Mouse (Mus musculus) intestine, embryonic 14.5 days (tissue): ENCODE results near the gene Pheta2. TPM values are rescaled to one million over a fixed set of nuclear protein-coding genes. Genes with fewer than 3 reads are reported as not detected.
"Not testable (repeated sequence)": the region's sequence is repeated elsewhere in the genome, so short reads cannot be mapped to it uniquely, and the experiment has no call there.

ENCODE experiments used
- ATAC-seq: fragments of 200-750 bp; cut with Nextera tagmentation; replicated peaks from 2 replicates; pipeline ENCODE4 v1.8.0; 2017; ENCODE audit warnings: low read depth, moderate number of reproducible peaks, moderate TSS enrichment, moderate library complexity; ENCODE audit not compliant: low FRiP score, low TSS enrichment
- DNase-seq: peaks from one replicate; pipeline ENCODE4 v3.0.0-alpha.2; 2018; ENCODE audit warnings: low spot score
- H3K27ac ChIP-seq: fragments of 300-500 bp; sonication (generic); 2 replicates; pipeline ENCODE4 v1.5.1; 2014; ENCODE audit warnings: low read depth, mild to moderate bottlenecking, control low read depth
- H3K27me3 ChIP-seq: fragments of 300-500 bp; sonication (generic); replicated peaks from 2 replicates; pipeline ENCODE4 v1.6.1; 2014; ENCODE audit warnings: low read length, control low read depth; ENCODE audit not compliant: control insufficient read depth, insufficient read depth
- H3K36me3 ChIP-seq: fragments of 300-500 bp; sonication (generic); 2 replicates; pipeline ENCODE4 v1.6.1; 2014; ENCODE audit warnings: low read length, control low read depth; ENCODE audit not compliant: control insufficient read depth, insufficient read depth
- H3K4me1 ChIP-seq: fragments of 300-500 bp; sonication (generic); replicated peaks from 2 replicates; pipeline ENCODE4 v1.6.1; 2014; ENCODE audit warnings: low read length, control low read depth, mixed read lengths; ENCODE audit not compliant: control insufficient read depth, insufficient read depth
- H3K4me2 ChIP-seq: fragments of 300-500 bp; sonication (generic); 2 replicates; pipeline ENCODE4 v1.6.1; 2014; ENCODE audit warnings: low read length
- H3K4me3 ChIP-seq: fragments of 300-500 bp; sonication (generic); 2 replicates; pipeline ENCODE4 v1.5.1; 2014; ENCODE audit warnings: low read depth, low read length, control low read depth, mixed read lengths
- H3K9ac ChIP-seq: fragments of 300-500 bp; sonication (generic); 2 replicates; pipeline ENCODE4 v1.6.1; 2014; ENCODE audit warnings: mild to moderate bottlenecking, low read length
- H3K9me3 ChIP-seq: fragments of 300-500 bp; sonication (generic); 2 replicates; pipeline ENCODE4 v1.6.1; 2016; ENCODE audit warnings: low read length, control low read depth; ENCODE audit not compliant: control insufficient read depth
- WGBS: fragments of 180-500 bp; shearing (Covaris S2); extraction: QIAGEN DNeasy Blood & Tissue Kit; methylation state at CpG from one replicate; pipeline ENCODE4 v1.1.7; 2014; 5-methylcytosine and 5-hydroxymethylcytosine counted together
- polyA plus RNA-seq: library from polyadenylated mRNA; unstranded; fragments of >200 nt; fragmentation: Nextera tagmentation; extraction: Ambion mirVana; gene quantifications from 2 replicates; pipeline ENCODE4 v1.2.1, GENCODE M21; 2014

Pheta2 gene
- polyA plus RNA-seq, 1 experiment from 2014 or later: 9.9 TPM

GRCm38 (mm10) chr15:82379511-82379870 is 40.7 kb downstream of the Pheta2 start:
- WGBS: 16% methylated on average over 7 of the region's 7 CpGs
- DNase-seq (no peak), ATAC-seq (peak; percentile 54)
- peak overlapping the region; percentile 87 for H3K27ac ChIP-seq
- H3K4me3 ChIP-seq: peak overlapping the region; percentile 49
- H3K36me3 ChIP-seq: no peaks in the 10 kb centered on the region
- peak overlapping the region; percentile 65 for H3K4me2 ChIP-seq
- H3K9ac ChIP-seq: peak overlapping the region; percentile 50
- H3K27me3 ChIP-seq: no peaks in the 10 kb centered on the region
- H3K4me1 ChIP-seq: peaks cover 23% of the 10 kb centered on the region; the same call in 1 of the 2 replicates
- no peaks in the 10 kb centered on the region for H3K9me3 ChIP-seq

- peaks cover 23% of the 10 kb centered on the region; the same call in 1 of the 2 replicates for H3K4me1 ChIP-seq
- no peaks in the 10 kb centered on the region for H3K9me3 ChIP-seq
- H3K9ac ChIP-seq: peak within 1 kb of the TSS; percentile 50
- ATAC-seq (peak; percentile 68), DNase-seq (peak; percentile 76)
- H3K27me3 ChIP-seq: no peaks in the 10 kb centered on the region
- under 1% methylated on average over 19 of the region's 24 CpGs for WGBS
- H3K4me3 ChIP-seq: peak within 1 kb of the TSS; percentile 49
- H3K36me3 ChIP-seq: no peaks in the 10 kb centered on the region
- H3K27ac ChIP-seq: peak within 1 kb of the TSS; percentile 87
- H3K4me2 ChIP-seq: peak within 1 kb of the TSS; percentile 65
Measured at GRCm38 (mm10) chr15:82379871-82380713, 41.4 kb downstream of the Pheta2 start, which contains the start of gene Cyp2d22. Gene Cyp2d22 (minus strand): TSS chr15:82380260.

GRCm38 (mm10) chr15:82380714-82381062 is 41.9 kb downstream of the Pheta2 start:
- Histone ChIP-seq H3K36me3 (no peaks in the 10 kb centered on the region), H3K4me2 (peak overlapping the region; percentile 65), H3K4me1 (peaks cover 23% of the 10 kb centered on the region; the same call in 1 of the 2 replicates), H3K27me3 (no peaks in the 10 kb centered on the region), H3K4me3 (peak overlapping the region; percentile 31), H3K27ac (peak overlapping the region; percentile 54; the same call in 1 of the 2 replicates), H3K9ac (0 out of 2 replicates have a peak overlapping the region, but pooled peaks have one; percentile 13), H3K9me3 (no peaks in the 10 kb centered on the region)
- ATAC-seq (peak; percentile 20; the same call in 1 of the 2 replicates), DNase-seq (peak; percentile 49)
- WGBS: 22% methylated on average over 7 of the region's 7 CpGs

DNA sequence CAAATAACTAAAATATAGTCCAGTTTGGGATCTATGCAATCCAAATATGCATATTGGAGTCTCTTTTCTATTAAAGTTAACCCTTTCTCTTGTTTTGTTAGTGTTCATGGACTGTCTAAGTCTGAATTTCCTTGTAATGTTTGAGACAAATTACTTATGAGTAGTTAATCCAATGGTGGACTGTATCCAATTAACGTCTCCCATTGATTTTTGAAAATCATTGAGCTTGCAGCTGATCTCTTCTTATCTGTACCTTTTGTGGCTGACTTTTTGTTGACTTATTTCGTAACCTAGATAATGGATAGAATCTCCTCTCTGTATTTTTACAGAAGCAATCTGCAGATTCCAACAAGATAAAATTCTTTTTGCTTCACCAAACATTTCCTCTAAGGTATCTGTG is 43.7 kb downstream of the Pheta2 start:
- Histone ChIP-seq H3K27ac (no peak overlapping the region), H3K4me2 (no peak overlapping the region), H3K9me3 (no peaks in the 10 kb centered on the region), H3K9ac (no peak overlapping the region), H3K36me3 (no peaks in the 10 kb centered on the region), H3K27me3 (no peaks in the 10 kb centered on the region), H3K4me1 (peaks cover 23% of the 10 kb centered on the region; the same call in 1 of the 2 replicates), H3K4me3 (no peak overlapping the region)
- 87% methylated on average over 2 of the region's 2 CpGs for WGBS
- ATAC-seq (no peak), DNase-seq (no peak)

DNA sequence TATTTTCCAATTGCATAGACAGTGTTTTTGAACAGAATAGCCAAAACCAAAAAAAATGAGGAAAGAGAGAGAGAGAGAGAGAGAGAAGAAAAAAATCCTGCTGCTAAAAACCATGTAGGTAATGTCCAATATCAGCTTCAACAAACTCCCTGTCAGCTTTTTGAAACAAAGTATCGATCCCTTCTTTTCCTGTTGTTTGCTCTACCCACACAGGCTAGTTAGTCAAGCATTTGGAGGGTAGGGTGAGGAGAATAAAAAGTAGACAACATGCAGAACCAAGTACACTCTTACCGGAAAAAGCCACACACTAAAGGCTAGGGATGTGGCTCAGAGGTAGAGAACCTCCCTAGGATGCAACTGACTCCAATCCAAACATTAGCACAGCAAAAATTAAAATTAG is 47.0 kb downstream of the Pheta2 start:
- H3K4me2 ChIP-seq: no peak overlapping the region
- H3K27ac ChIP-seq: no peak overlapping the region
- no peak for DNase-seq
- WGBS: 84% methylated on average over 2 of the region's 2 CpGs
- H3K9me3 ChIP-seq: no peaks in the 10 kb centered on the region
- no peaks in the 10 kb centered on the region for H3K27me3 ChIP-seq
- no peak for ATAC-seq
- no peaks in the 10 kb centered on the region for H3K36me3 ChIP-seq
- H3K9ac ChIP-seq: no peak overlapping the region
- 0 out of 2 replicates have a peak, but pooled peaks cover 3% of the 10 kb centered on the region for H3K4me1 ChIP-seq
- no peak overlapping the region for H3K4me3 ChIP-seq

DNA sequence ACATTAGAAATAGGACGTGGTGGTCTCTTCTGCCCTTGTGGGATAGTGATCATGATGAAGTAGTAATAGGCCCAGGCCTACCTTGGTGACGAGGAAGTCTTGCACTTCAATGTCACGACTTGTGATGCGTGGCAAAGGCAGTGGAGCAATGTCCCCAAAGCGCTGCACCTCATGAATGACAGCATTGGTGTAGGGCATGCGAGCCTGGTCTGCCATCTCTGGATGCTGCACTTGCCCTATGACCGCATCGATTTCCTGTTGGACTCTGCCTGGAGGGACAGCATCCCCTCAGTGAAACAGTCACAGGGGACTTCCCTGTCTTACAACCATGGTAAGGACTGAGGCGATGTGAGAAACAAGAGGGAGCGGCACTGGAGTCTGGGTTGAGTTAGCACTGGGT is 51.2 kb downstream of the Pheta2 start:
- WGBS: 90% methylated on average over 9 of the region's 10 CpGs
- not testable (repeated sequence) for ATAC-seq

GRCm38 (mm10) chr15:82393922-82394321 is 55.2 kb downstream of the Pheta2 start, which contains the start of gene Cyp2d11:
Gene Cyp2d11 (minus strand): TSS chr15:82394022.
- not testable (repeated sequence) for H3K27ac ChIP-seq, H3K4me3 ChIP-seq, H3K9ac ChIP-seq, DNase-seq, H3K36me3 ChIP-seq, ATAC-seq, H3K4me2 ChIP-seq, H3K9me3 ChIP-seq, H3K4me1 ChIP-seq, H3K27me3 ChIP-seq
- 81% methylated on average over 2 of the region's 2 CpGs for WGBS

More for the DNA sequence above, 51.2 kb downstream of the Pheta2 start:
- H3K4me1 ChIP-seq, H3K4me3 ChIP-seq, H3K9me3 ChIP-seq, H3K36me3 ChIP-seq, H3K9ac ChIP-seq, H3K27me3 ChIP-seq, H3K4me2 ChIP-seq, DNase-seq, H3K27ac ChIP-seq: not testable (repeated sequence)
